Mouse (Mus musculus): ENCODE data around the gene Amy2a4. TPM values are rescaled to one million over a fixed set of nuclear protein-coding genes. Genes with fewer than 3 reads are reported as not detected.
"Not testable (repeated sequence)": the region's sequence is repeated elsewhere in the genome, so short reads cannot be mapped to it uniquely, and the experiment has no call there.

The Amy2a4 gene
- polyA plus RNA-seq (2012; rRNA removed) = 0.25 TPM in 1 of 2 replicates, not detected in the other

DNA sequence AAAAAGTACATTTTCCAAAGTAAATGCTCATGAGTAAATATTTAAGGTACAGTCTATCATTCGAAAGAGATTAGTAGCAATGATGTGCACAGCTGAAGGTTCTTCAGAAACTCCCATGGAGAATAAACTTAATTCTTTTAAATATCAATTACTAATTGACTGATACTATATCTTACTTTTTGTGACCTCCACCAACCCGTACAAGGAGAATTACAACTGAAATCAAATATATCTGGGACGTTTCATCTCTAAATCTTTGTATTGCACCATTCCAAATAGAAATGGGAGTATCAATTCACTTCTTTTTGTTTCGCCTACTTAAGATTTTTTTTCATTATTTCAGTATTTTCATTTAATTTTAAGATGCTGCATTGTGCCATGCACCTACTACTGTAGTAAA lies at the start of gene Amy2a4:
Amy2a4 (minus strand) TSS at position 101 of the 400 bp plus-strand sequence.
- H3K4me1 ChIP-seq (ENCODE audit: control insufficient read depth, insufficient read depth, low read length); H3K4me3 ChIP-seq (ENCODE audit: control insufficient read depth, low read depth, low read length); H3K36me3 ChIP-seq (ENCODE audit: control insufficient read depth, insufficient read depth, low read length); H3K27me3 ChIP-seq (ENCODE audit: control insufficient read depth, insufficient read depth, low read length); H3K27ac ChIP-seq (ENCODE audit: control insufficient read depth, insufficient read depth, low read depth, low read length): not testable (repeated sequence)

DNA sequence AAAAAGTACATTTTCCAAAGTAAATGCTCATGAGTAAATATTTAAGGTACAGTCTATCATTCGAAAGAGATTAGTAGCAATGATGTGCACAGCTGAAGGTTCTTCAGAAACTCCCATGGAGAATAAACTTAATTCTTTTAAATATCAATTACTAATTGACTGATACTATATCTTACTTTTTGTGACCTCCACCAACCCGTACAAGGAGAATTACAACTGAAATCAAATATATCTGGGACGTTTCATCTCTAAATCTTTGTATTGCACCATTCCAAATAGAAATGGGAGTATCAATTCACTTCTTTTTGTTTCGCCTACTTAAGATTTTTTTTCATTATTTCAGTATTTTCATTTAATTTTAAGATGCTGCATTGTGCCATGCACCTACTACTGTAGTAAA lies 32.7 kb upstream of the Amy2a4 start, which contains the start of gene Amy2a3:
Amy2a3 (minus strand) TSS at position 101 of the 400 bp plus-strand sequence.
- H3K4me3 ChIP-seq (ENCODE audit: control insufficient read depth, low read depth, low read length); H3K4me1 ChIP-seq (ENCODE audit: control insufficient read depth, insufficient read depth, low read length); H3K27ac ChIP-seq (ENCODE audit: control insufficient read depth, insufficient read depth, low read depth, low read length); H3K27me3 ChIP-seq (ENCODE audit: control insufficient read depth, insufficient read depth, low read length); H3K36me3 ChIP-seq (ENCODE audit: control insufficient read depth, insufficient read depth, low read length): not testable (repeated sequence)

DNA sequence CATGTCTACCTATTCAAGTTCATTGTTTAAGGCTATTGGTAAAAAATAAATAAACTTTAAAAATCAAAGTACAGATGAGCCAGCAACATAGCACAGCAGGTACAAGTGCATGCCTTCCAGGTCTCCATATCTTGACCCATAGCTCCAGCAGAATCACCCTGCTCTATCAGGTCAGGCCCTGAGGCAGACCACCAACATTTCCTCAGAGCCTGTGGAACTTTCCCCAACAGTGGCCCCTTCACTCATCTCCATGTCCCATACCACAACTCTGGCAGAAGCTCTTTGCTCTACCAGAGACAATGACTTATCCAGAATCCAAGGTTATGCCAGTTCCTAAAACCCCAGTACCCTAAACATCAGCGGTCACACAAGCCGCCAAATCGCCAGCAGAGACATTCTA lies 21.7 kb upstream of the Amy2a4 start:
- not testable (repeated sequence) for H3K36me3 ChIP-seq (ENCODE audit: control insufficient read depth, insufficient read depth, low read length); H3K4me3 ChIP-seq (ENCODE audit: control insufficient read depth, low read depth, low read length); H3K27me3 ChIP-seq (ENCODE audit: control insufficient read depth, insufficient read depth, low read length); H3K27ac ChIP-seq (ENCODE audit: control insufficient read depth, insufficient read depth, low read depth, low read length); H3K4me1 ChIP-seq (ENCODE audit: control insufficient read depth, insufficient read depth, low read length)

DNA sequence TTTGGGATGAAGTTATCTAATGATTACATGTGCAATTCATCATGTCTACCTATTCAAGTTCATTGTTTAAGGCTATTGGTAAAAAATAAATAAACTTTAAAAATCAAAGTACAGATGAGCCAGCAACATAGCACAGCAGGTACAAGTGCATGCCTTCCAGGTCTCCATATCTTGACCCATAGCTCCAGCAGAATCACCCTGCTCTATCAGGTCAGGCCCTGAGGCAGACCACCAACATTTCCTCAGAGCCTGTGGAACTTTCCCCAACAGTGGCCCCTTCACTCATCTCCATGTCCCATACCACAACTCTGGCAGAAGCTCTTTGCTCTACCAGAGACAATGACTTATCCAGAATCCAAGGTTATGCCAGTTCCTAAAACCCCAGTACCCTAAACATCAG lies 11.0 kb downstream of the Amy2a4 start:
- H3K27ac ChIP-seq (ENCODE audit: control insufficient read depth, insufficient read depth, low read depth, low read length); H3K4me3 ChIP-seq (ENCODE audit: control insufficient read depth, low read depth, low read length); H3K4me1 ChIP-seq (ENCODE audit: control insufficient read depth, insufficient read depth, low read length); H3K36me3 ChIP-seq (ENCODE audit: control insufficient read depth, insufficient read depth, low read length); H3K27me3 ChIP-seq (ENCODE audit: control insufficient read depth, insufficient read depth, low read length): not testable (repeated sequence)

DNA sequence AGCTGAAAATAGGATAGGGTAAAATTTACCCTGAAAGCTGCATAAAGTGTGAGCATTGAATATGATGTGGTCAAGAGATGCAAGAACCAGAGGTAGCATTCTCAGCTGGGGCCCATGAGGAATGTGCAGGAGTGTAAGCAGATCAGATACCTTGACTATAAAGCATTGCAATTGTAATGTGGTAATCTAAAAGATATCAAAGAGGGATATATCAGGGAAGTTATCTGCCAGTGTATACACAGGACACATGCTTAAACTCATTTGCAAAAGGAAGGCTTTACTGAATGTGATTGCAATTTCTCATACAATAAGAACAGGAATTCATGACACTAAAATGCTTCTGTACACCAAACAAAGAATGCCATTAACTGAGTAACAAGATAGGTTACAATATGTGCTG lies 11.7 kb downstream of the Amy2a4 start:
- H3K36me3 ChIP-seq (ENCODE audit: control insufficient read depth, insufficient read depth, low read length); H3K4me3 ChIP-seq (ENCODE audit: control insufficient read depth, low read depth, low read length); H3K27me3 ChIP-seq (ENCODE audit: control insufficient read depth, insufficient read depth, low read length); H3K4me1 ChIP-seq (ENCODE audit: control insufficient read depth, insufficient read depth, low read length); H3K27ac ChIP-seq (ENCODE audit: control insufficient read depth, insufficient read depth, low read depth, low read length): not testable (repeated sequence)

DNA sequence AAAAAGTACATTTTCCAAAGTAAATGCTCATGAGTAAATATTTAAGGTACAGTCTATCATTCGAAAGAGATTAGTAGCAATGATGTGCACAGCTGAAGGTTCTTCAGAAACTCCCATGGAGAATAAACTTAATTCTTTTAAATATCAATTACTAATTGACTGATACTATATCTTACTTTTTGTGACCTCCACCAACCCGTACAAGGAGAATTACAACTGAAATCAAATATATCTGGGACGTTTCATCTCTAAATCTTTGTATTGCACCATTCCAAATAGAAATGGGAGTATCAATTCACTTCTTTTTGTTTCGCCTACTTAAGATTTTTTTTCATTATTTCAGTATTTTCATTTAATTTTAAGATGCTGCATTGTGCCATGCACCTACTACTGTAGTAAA lies 32.5 kb downstream of the Amy2a4 start, which contains the start of gene Amy2a5:
Amy2a5 (minus strand) TSS at position 101 of the 400 bp plus-strand sequence.
- H3K27me3 ChIP-seq (ENCODE audit: control insufficient read depth, insufficient read depth, low read length); H3K4me1 ChIP-seq (ENCODE audit: control insufficient read depth, insufficient read depth, low read length); H3K36me3 ChIP-seq (ENCODE audit: control insufficient read depth, insufficient read depth, low read length); H3K4me3 ChIP-seq (ENCODE audit: control insufficient read depth, low read depth, low read length); H3K27ac ChIP-seq (ENCODE audit: control insufficient read depth, insufficient read depth, low read depth, low read length): not testable (repeated sequence)

Other genes starting within 250 kb of the Amy2a4 start
- gene Amy2a5, start 32.6 kb downstream of the Amy2a4 start, polyA plus RNA-seq (2012; rRNA removed) = 0.22 TPM in 1 of 2 replicates, not detected in the other
- gene Amy2a3, start 32.6 kb upstream of the Amy2a4 start, polyA plus RNA-seq (2012; rRNA removed) = 0.25 TPM in 1 of 2 replicates, not detected in the other
- gene Amy2a2, start 65.2 kb upstream of the Amy2a4 start, polyA plus RNA-seq (2012; rRNA removed) = 0.25 TPM in 1 of 2 replicates, not detected in the other
- gene Amy2a1, start 241.0 kb upstream of the Amy2a4 start, polyA plus RNA-seq (2012; rRNA removed) = not detected in 2 replicates

Measured in testis, adult 2 months (tissue).